Mouse (Mus musculus): ENCODE data around the gene Ccm2l. TPM values are rescaled to one million over a fixed set of nuclear protein-coding genes. Genes with fewer than 3 reads are reported as not detected.

Ccm2l gene
- polyA plus RNA-seq, 1 experiment from 2014 or later, result 2.3 TPM

- WGBS, result 44% methylated on average over 2 of the region's 2 CpGs
- H3K27me3 ChIP-seq (ENCODE audit: control insufficient read depth, insufficient read depth, low read length), result peaks cover 23% of the 10 kb centered on the region
- no peak overlapping the region for H3K4me2 ChIP-seq (replicated peaks; ENCODE audit: low read depth, low read length)
- H3K4me3 ChIP-seq (ENCODE audit: low read depth, low read length), result no peak overlapping the region
- H3K36me3 ChIP-seq (ENCODE audit: control insufficient read depth, insufficient read depth, low read length), result no peaks in the 10 kb centered on the region
- no peak overlapping the region for H3K9ac ChIP-seq (replicated peaks; ENCODE audit: low read depth, low read length)
- no peaks in the 10 kb centered on the region for H3K9me3 ChIP-seq (ENCODE audit: control insufficient read depth, low read depth, low read length)
- peak; percentile 35; the same call in 1 of the 2 replicates for ATAC-seq (ENCODE audit: insufficient number of reproducible peaks, insufficient read depth, low FRiP score, low read depth)
- no peaks in the 10 kb centered on the region for H3K4me1 ChIP-seq (ENCODE audit: control insufficient read depth, insufficient read depth, low read length)
- H3K27ac ChIP-seq (ENCODE audit: low read length), result no peak overlapping the region
Measured at GRCm38 (mm10) chr2:153075961-153076360, 10.2 kb downstream of the Ccm2l start.

GRCm38 (mm10) chr2:153080841-153081523 lies 15.2 kb downstream of the Ccm2l start:
- H3K36me3 ChIP-seq (ENCODE audit: control insufficient read depth, insufficient read depth, low read length), result no peaks in the 10 kb centered on the region
- no peak overlapping the region for H3K27ac ChIP-seq (ENCODE audit: low read length)
- no peaks in the 10 kb centered on the region for H3K4me1 ChIP-seq (ENCODE audit: control insufficient read depth, insufficient read depth, low read length)
- WGBS, result 36% methylated on average over 32 of the region's 32 CpGs
- H3K9me3 ChIP-seq (ENCODE audit: control insufficient read depth, low read depth, low read length), result no peaks in the 10 kb centered on the region
- no peaks in the 10 kb centered on the region for H3K27me3 ChIP-seq (ENCODE audit: control insufficient read depth, insufficient read depth, low read length)
- ATAC-seq (ENCODE audit: insufficient number of reproducible peaks, insufficient read depth, low FRiP score, low read depth), result no peak
- no peak overlapping the region for H3K4me2 ChIP-seq (replicated peaks; ENCODE audit: low read depth, low read length)
- no peak overlapping the region for H3K4me3 ChIP-seq (ENCODE audit: low read depth, low read length)
- no peak overlapping the region for H3K9ac ChIP-seq (replicated peaks; ENCODE audit: low read depth, low read length)

GRCm38 (mm10) chr2:153081866-153082265 lies 16.1 kb downstream of the Ccm2l start:
- no peak overlapping the region for H3K27ac ChIP-seq (ENCODE audit: low read length)
- no peak for ATAC-seq (ENCODE audit: insufficient number of reproducible peaks, insufficient read depth, low FRiP score, low read depth)

GRCm38 (mm10) chr2:153083275-153083674 lies 17.5 kb downstream of the Ccm2l start:
- no peak for ATAC-seq (ENCODE audit: insufficient number of reproducible peaks, insufficient read depth, low FRiP score, low read depth)
- Histone ChIP-seq H3K9ac (replicated peaks; ENCODE audit: low read depth, low read length) (no peak overlapping the region), H3K9me3 (ENCODE audit: control insufficient read depth, low read depth, low read length) (no peaks in the 10 kb centered on the region), H3K4me3 (ENCODE audit: low read depth, low read length) (no peak overlapping the region), H3K4me1 (ENCODE audit: control insufficient read depth, insufficient read depth, low read length) (no peaks in the 10 kb centered on the region), H3K36me3 (ENCODE audit: control insufficient read depth, insufficient read depth, low read length) (no peaks in the 10 kb centered on the region), H3K27ac (ENCODE audit: low read length) (no peak overlapping the region), H3K4me2 (replicated peaks; ENCODE audit: low read depth, low read length) (no peak overlapping the region), H3K27me3 (ENCODE audit: control insufficient read depth, insufficient read depth, low read length) (no peaks in the 10 kb centered on the region)
- 74% methylated on average over 8 of the region's 8 CpGs for WGBS

More at GRCm38 (mm10) chr2:153081866-153082265, 16.1 kb downstream of the Ccm2l start:
- Histone ChIP-seq H3K4me1 (ENCODE audit: control insufficient read depth, insufficient read depth, low read length) (no peaks in the 10 kb centered on the region), H3K9me3 (ENCODE audit: control insufficient read depth, low read depth, low read length) (no peaks in the 10 kb centered on the region), H3K36me3 (ENCODE audit: control insufficient read depth, insufficient read depth, low read length) (no peaks in the 10 kb centered on the region), H3K4me2 (replicated peaks; ENCODE audit: low read depth, low read length) (no peak overlapping the region), H3K4me3 (ENCODE audit: low read depth, low read length) (no peak overlapping the region), H3K9ac (replicated peaks; ENCODE audit: low read depth, low read length) (no peak overlapping the region), H3K27me3 (ENCODE audit: control insufficient read depth, insufficient read depth, low read length) (no peaks in the 10 kb centered on the region)
- WGBS, result 75% methylated on average over 6 of the region's 6 CpGs

- no peaks in the 10 kb centered on the region for H3K27me3 ChIP-seq (ENCODE audit: control insufficient read depth, insufficient read depth, low read length)
- H3K27ac ChIP-seq (ENCODE audit: low read length), result no peak overlapping the region; the same call in 1 of the 2 replicates
- no peaks in the 10 kb centered on the region for H3K36me3 ChIP-seq (ENCODE audit: control insufficient read depth, insufficient read depth, low read length)
- ATAC-seq (ENCODE audit: insufficient number of reproducible peaks, insufficient read depth, low FRiP score, low read depth), result no peak
- H3K4me2 ChIP-seq (replicated peaks; ENCODE audit: low read depth, low read length), result no peak overlapping the region
- no peak overlapping the region for H3K4me3 ChIP-seq (ENCODE audit: low read depth, low read length)
- 78% methylated on average over 4 of the region's 4 CpGs for WGBS
- H3K4me1 ChIP-seq (ENCODE audit: control insufficient read depth, insufficient read depth, low read length), result no peaks in the 10 kb centered on the region
- H3K9ac ChIP-seq (replicated peaks; ENCODE audit: low read depth, low read length), result no peak overlapping the region
- no peaks in the 10 kb centered on the region for H3K9me3 ChIP-seq (ENCODE audit: control insufficient read depth, low read depth, low read length)
Measured at GRCm38 (mm10) chr2:153083824-153084223, 18.1 kb downstream of the Ccm2l start.

GRCm38 (mm10) chr2:153084261-153084976 lies 18.7 kb downstream of the Ccm2l start:
- ATAC-seq (ENCODE audit: insufficient number of reproducible peaks, insufficient read depth, low FRiP score, low read depth), result no peak
- H3K36me3 ChIP-seq (ENCODE audit: control insufficient read depth, insufficient read depth, low read length), result no peaks in the 10 kb centered on the region
- 61% methylated on average over 7 of the region's 7 CpGs for WGBS
- H3K27me3 ChIP-seq (ENCODE audit: control insufficient read depth, insufficient read depth, low read length), result no peaks in the 10 kb centered on the region
- no peak overlapping the region for H3K4me3 ChIP-seq (ENCODE audit: low read depth, low read length)
- H3K4me2 ChIP-seq (replicated peaks; ENCODE audit: low read depth, low read length), result no peak overlapping the region
- no peaks in the 10 kb centered on the region for H3K9me3 ChIP-seq (ENCODE audit: control insufficient read depth, low read depth, low read length)
- no peak overlapping the region; the same call in 1 of the 2 replicates for H3K27ac ChIP-seq (ENCODE audit: low read length)
- no peak overlapping the region for H3K9ac ChIP-seq (replicated peaks; ENCODE audit: low read depth, low read length)
- no peaks in the 10 kb centered on the region for H3K4me1 ChIP-seq (ENCODE audit: control insufficient read depth, insufficient read depth, low read length)

- no peaks in the 10 kb centered on the region for H3K9me3 ChIP-seq (ENCODE audit: control insufficient read depth, low read depth, low read length)
- WGBS, result 84% methylated on average over 6 of the region's 6 CpGs
- H3K36me3 ChIP-seq (ENCODE audit: control insufficient read depth, insufficient read depth, low read length), result no peaks in the 10 kb centered on the region
- no peak overlapping the region for H3K9ac ChIP-seq (replicated peaks; ENCODE audit: low read depth, low read length)
- no peak for ATAC-seq (ENCODE audit: insufficient number of reproducible peaks, insufficient read depth, low FRiP score, low read depth)
- no peaks in the 10 kb centered on the region for H3K4me1 ChIP-seq (ENCODE audit: control insufficient read depth, insufficient read depth, low read length)
- H3K4me2 ChIP-seq (replicated peaks; ENCODE audit: low read depth, low read length), result no peak overlapping the region
- no peak overlapping the region for H3K27ac ChIP-seq (ENCODE audit: low read length)
- no peaks in the 10 kb centered on the region for H3K27me3 ChIP-seq (ENCODE audit: control insufficient read depth, insufficient read depth, low read length)
- H3K4me3 ChIP-seq (ENCODE audit: low read depth, low read length), result no peak overlapping the region
Measured at GRCm38 (mm10) chr2:153085556-153085955, 19.8 kb downstream of the Ccm2l start.

- Histone ChIP-seq H3K27ac (ENCODE audit: low read length) (no peak overlapping the region), H3K4me3 (ENCODE audit: low read depth, low read length) (no peak overlapping the region), H3K9me3 (ENCODE audit: control insufficient read depth, low read depth, low read length) (no peaks in the 10 kb centered on the region), H3K36me3 (ENCODE audit: control insufficient read depth, insufficient read depth, low read length) (no peaks in the 10 kb centered on the region), H3K4me2 (replicated peaks; ENCODE audit: low read depth, low read length) (no peak overlapping the region), H3K4me1 (ENCODE audit: control insufficient read depth, insufficient read depth, low read length) (no peaks in the 10 kb centered on the region), H3K27me3 (ENCODE audit: control insufficient read depth, insufficient read depth, low read length) (no peaks in the 10 kb centered on the region), H3K9ac (replicated peaks; ENCODE audit: low read depth, low read length) (no peak overlapping the region)
- 88% methylated on average over 4 of the region's 4 CpGs for WGBS
- ATAC-seq (ENCODE audit: insufficient number of reproducible peaks, insufficient read depth, low FRiP score, low read depth), result no peak
Measured at GRCm38 (mm10) chr2:153086166-153086565, 20.4 kb downstream of the Ccm2l start.
